Mouse (Mus musculus): ENCODE results near the gene Sumf2. TPM values are rescaled to one million over a fixed set of nuclear protein-coding genes. Genes with fewer than 3 reads are reported as not detected.
A peak's percentile ranks its signal among the peaks of the same experiment; 100 is the strongest.

Sumf2 gene
- total RNA-seq, 2 experiments from 2014 or later: 20.2 to 20.5 TPM

- peak; percentile 89 to 91 for DNase-seq (ENCODE audit: extremely low spot score in 1 of 2, low spot score in 2 of 2)
- intact Hi-C loops (cut with DNase I): no loop called here
Observed at GRCm38 (mm10) chr5:129895198-129896088, 48.7 kb downstream of the Sumf2 start, which contains the start of gene Zbed5. Gene Zbed5, plus strand, starts transcription at chr5:129895723.

GRCm38 (mm10) chr5:129898449-129898848 lies 51.7 kb downstream of the Sumf2 start, which contains the start of gene Phkg1:
Gene Phkg1, minus strand, starts transcription at chr5:129898549.
- intact Hi-C loops (cut with DNase I): no loop called here
- no peak for DNase-seq (ENCODE audit: extremely low spot score in 1 of 2, low spot score in 2 of 2)

- intact Hi-C loops (cut with DNase I): no loop called here
- DNase-seq (ENCODE audit: extremely low spot score in 1 of 2, low spot score in 2 of 2): no peak
Observed at GRCm38 (mm10) chr5:129907775-129908174, 61.0 kb downstream of the Sumf2 start.

GRCm38 (mm10) chr5:129908242-129908965 lies 61.6 kb downstream of the Sumf2 start, which contains the start of gene Nupr1l:
Gene Nupr1l, plus strand, starts transcription at chr5:129908540.
- intact Hi-C loops (cut with DNase I): no loop called here
- peak; percentile 85 to 95 for DNase-seq (ENCODE audit: extremely low spot score in 1 of 2, low spot score in 2 of 2)

GRCm38 (mm10) chr5:129909147-129909546 lies 62.4 kb downstream of the Sumf2 start:
- intact Hi-C loops (cut with DNase I): no loop called here
- no peak for DNase-seq (ENCODE audit: extremely low spot score in 1 of 2, low spot score in 2 of 2)

- DNase-seq (ENCODE audit: extremely low spot score in 1 of 2, low spot score in 2 of 2): no peak
- intact Hi-C loops (cut with DNase I): no loop called here
Observed at GRCm38 (mm10) chr5:129909591-129909990, 62.8 kb downstream of the Sumf2 start.

Other genes with a start within 250 kb of the Sumf2 start
- 1 to 10 TPM; 8.0 to 8.1 TPM for gene Zfp11, start 176.9 kb upstream of the Sumf2 start, total RNA-seq (2021)
- gene Sept14, start 138.5 kb upstream of the Sumf2 start, total RNA-seq (2021): not detected
- gene Mrps17, start 131.5 kb upstream of the Sumf2 start, total RNA-seq (2021): 10 to 100 TPM; 75.9 to 90.0 TPM
- gene Nipsnap2, start 121.9 kb upstream of the Sumf2 start, total RNA-seq (2021): 10 to 100 TPM; 75.6 to 77.0 TPM
- 10 to 100 TPM; 21.9 to 23.6 TPM for gene Psph, start 59.5 kb upstream of the Sumf2 start, total RNA-seq (2021)
- gene Chchd2, start 40.5 kb downstream of the Sumf2 start, total RNA-seq (2021): 100 to 1,000 TPM; 426 to 432 TPM
- gene Zbed5, start 48.7 kb downstream of the Sumf2 start, total RNA-seq (2021): 1 to 10 TPM; 3.8 to 5.8 TPM
- gene Phkg1, start 51.6 kb downstream of the Sumf2 start, total RNA-seq (2021): 1 to 10 TPM; 7.8 to 8.7 TPM
- gene Nupr1l, start 61.6 kb downstream of the Sumf2 start, total RNA-seq (2021): 1 to 10 TPM; 1.6 to 2.3 TPM
- gene Vkorc1l1, start 95.0 kb downstream of the Sumf2 start, total RNA-seq (2021): 10 to 100 TPM; 49.8 to 58.2 TPM
- gene Gusb, start 156.1 kb downstream of the Sumf2 start, total RNA-seq (2021): 10 to 100 TPM; 15.6 to 17.0 TPM
- 10 to 100 TPM; 23.9 to 24.6 TPM for gene Asl, start 182.3 kb downstream of the Sumf2 start, total RNA-seq (2021)
- 10 to 100 TPM; 39.9 to 40.9 TPM for gene Crcp, start 182.3 kb downstream of the Sumf2 start, total RNA-seq (2021)
- 10 to 100 TPM; 35.5 to 37.1 TPM for gene Tpst1, start 226.3 kb downstream of the Sumf2 start, total RNA-seq (2021)

All from left cerebral cortex, postnatal 10 days (tissue).